ENCODE assay signal across 9 mouse cellular contexts in the genomic region with DNA sequence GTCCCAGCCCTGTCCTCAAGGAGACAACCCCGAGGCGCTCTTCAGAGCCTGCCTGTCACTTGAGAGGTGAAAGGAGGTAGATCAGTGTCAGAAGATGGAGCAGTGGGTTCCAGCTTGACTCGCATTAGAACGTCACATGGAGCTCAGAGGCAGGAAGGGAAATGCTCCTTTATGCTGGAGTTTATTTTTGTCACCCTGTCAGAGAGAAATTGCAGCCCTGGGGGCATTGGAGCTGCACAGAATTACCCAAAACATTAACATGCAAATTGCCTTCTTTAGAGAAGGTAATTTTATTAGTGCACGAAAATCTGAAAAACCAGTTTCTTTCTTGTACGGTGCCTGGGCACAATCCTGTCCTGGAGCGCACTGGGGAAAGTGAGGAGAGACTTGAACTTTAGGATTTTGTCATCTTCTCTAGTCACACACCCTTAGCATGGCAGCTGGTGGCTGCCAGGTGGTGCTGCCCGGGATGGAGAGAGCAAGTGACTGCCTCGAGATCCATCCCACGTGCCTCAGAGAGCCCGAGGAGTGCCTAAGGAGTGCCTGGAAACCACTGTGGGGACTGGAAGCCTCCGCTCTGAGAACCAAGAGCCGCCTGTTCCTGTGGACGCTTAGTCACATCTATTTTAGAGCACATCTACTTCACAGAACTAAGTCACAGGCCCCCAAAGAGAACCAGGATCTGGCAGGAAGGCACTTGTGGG.
DNase-seq lines count a peak whose midpoint lies in the region; ATAC-seq and TF ChIP-seq lines count a peak whose summit lies in the region.
"Had no signal": no experiment of that assay in that cellular context is flagged by ENCODE, and none has a peak within 500 bp of the region (broad histone marks: within the 10 kb centered on the region; RNA-seq: fewer than 3 reads in every experiment).

No protein-coding gene starts in this region.

- H3K4me2 ChIP-seq in forebrain, embryonic 14.5 days (ENCODE audit: low read length), result no peak overlapping the region
- H3K4me2 ChIP-seq in forebrain, embryonic 12.5 days, result no peak overlapping the region
- no peak overlapping the region for H3K4me2 ChIP-seq in midbrain, embryonic 11.5 days
- no peak overlapping the region for H3K4me2 ChIP-seq in intestine, postnatal 0 days (replicated peaks; ENCODE audit: low read depth)
- H3K4me2 ChIP-seq: limb, embryonic 13.5 days had no signal

- H3K9me3 ChIP-seq in forebrain, embryonic 14.5 days (replicated peaks; ENCODE audit: control insufficient read depth, low read length), result no peaks in the 10 kb centered on the region
- H3K9me3 ChIP-seq in forebrain, embryonic 12.5 days, result no peaks in the 10 kb centered on the region
- H3K9me3 ChIP-seq in midbrain, embryonic 11.5 days (ENCODE audit: control insufficient read depth, low read length), result no peaks in the 10 kb centered on the region
- no peaks in the 10 kb centered on the region for H3K9me3 ChIP-seq in midbrain, embryonic 10.5 days (replicated peaks)
- no peaks in the 10 kb centered on the region for H3K9me3 ChIP-seq in intestine, postnatal 0 days (ENCODE audit: control insufficient read depth)
- H3K9me3 ChIP-seq: limb, embryonic 13.5 days had no signal

- TF ChIP-seq CTCF in intestine, postnatal 0 days (IDR thresholded peaks at IDR 0.05; ENCODE audit: low read depth), result no peak

- 0 out of 2 replicates have a peak overlapping the region, but pooled peaks have one; percentile 13 for H3K9ac ChIP-seq in forebrain, embryonic 14.5 days (ENCODE audit: low read length)
- no peak overlapping the region for H3K9ac ChIP-seq in forebrain, embryonic 12.5 days
- H3K9ac ChIP-seq in midbrain, embryonic 11.5 days (ENCODE audit: low read length), result no peak overlapping the region
- no peak overlapping the region for H3K9ac ChIP-seq in intestine, postnatal 0 days (ENCODE audit: low read depth, low read length)
- H3K9ac ChIP-seq: limb, embryonic 13.5 days had no signal

- DNase-seq in forebrain, embryonic 14.5 days (ENCODE audit: low spot score), result peak; percentile 42
- peak; percentile 68 for DNase-seq in midbrain, embryonic 11.5 days (ENCODE audit: low spot score, missing footprints)
- DNase-seq in midbrain, embryonic 10.5 days (ENCODE audit: low spot score), result no peak
- DNase-seq in left cerebral cortex, postnatal 14 days (ENCODE audit: low spot score in 2 of 2), result peak; percentile 66 to 80
- no peak for DNase-seq in lung, postnatal 10 days

- intact Hi-C loops in left cerebral cortex, postnatal 14 days (cut with DNase I), result no loop called here

- H3K36me3 ChIP-seq in forebrain, embryonic 14.5 days (ENCODE audit: control insufficient read depth, insufficient read depth, low read length), result no peaks in the 10 kb centered on the region
- H3K36me3 ChIP-seq in forebrain, embryonic 12.5 days (replicated peaks), result no peaks in the 10 kb centered on the region
- no peaks in the 10 kb centered on the region for H3K36me3 ChIP-seq in midbrain, embryonic 11.5 days (ENCODE audit: control insufficient read depth, insufficient read depth, low read length)
- no peaks in the 10 kb centered on the region for H3K36me3 ChIP-seq in midbrain, embryonic 10.5 days
- no peaks in the 10 kb centered on the region for H3K36me3 ChIP-seq in intestine, postnatal 0 days (ENCODE audit: control insufficient read depth, insufficient read depth)
- H3K36me3 ChIP-seq: limb, embryonic 13.5 days had no signal

- peak; percentile 71 for ATAC-seq in forebrain, embryonic 14.5 days
- ATAC-seq in forebrain, embryonic 12.5 days (ENCODE audit: low FRiP score), result no peak
- no peak for ATAC-seq in midbrain, embryonic 11.5 days (ENCODE audit: low FRiP score)
- ATAC-seq in intestine, postnatal 0 days, result no peak
- no peak for ATAC-seq in erythroblast, adult 5-6 weeks (replicated peaks; ENCODE audit: low FRiP score, poor library complexity, severe bottlenecking)

- H3K27ac ChIP-seq in forebrain, embryonic 14.5 days (ENCODE audit: low read depth, low read length), result no peak overlapping the region
- H3K27ac ChIP-seq in forebrain, embryonic 12.5 days, result no peak overlapping the region; the same call in 1 of the 2 replicates
- no peak overlapping the region for H3K27ac ChIP-seq in midbrain, embryonic 11.5 days (ENCODE audit: low read depth, low read length)
- H3K27ac ChIP-seq in midbrain, embryonic 10.5 days (replicated peaks), result no peak overlapping the region
- no peak overlapping the region for H3K27ac ChIP-seq in intestine, postnatal 0 days (ENCODE audit: low read depth, low read length)
- H3K27ac ChIP-seq: limb, embryonic 13.5 days had no signal

- no peaks in the 10 kb centered on the region for H3K27me3 ChIP-seq in forebrain, embryonic 14.5 days (replicated peaks; ENCODE audit: control insufficient read depth, insufficient read depth, low read length)
- no peaks in the 10 kb centered on the region for H3K27me3 ChIP-seq in forebrain, embryonic 12.5 days
- H3K27me3 ChIP-seq in midbrain, embryonic 11.5 days (ENCODE audit: control insufficient read depth, insufficient read depth, low read length), result no peaks in the 10 kb centered on the region
- peaks cover 20% of the 10 kb centered on the region; the same call in 1 of the 2 replicates for H3K27me3 ChIP-seq in midbrain, embryonic 10.5 days (ENCODE audit: low read depth, poor library complexity, severe bottlenecking)
- no peaks in the 10 kb centered on the region for H3K27me3 ChIP-seq in intestine, postnatal 0 days (replicated peaks; ENCODE audit: control insufficient read depth, insufficient read depth, low read length)

- peaks cover 9% of the 10 kb centered on the region for H3K4me1 ChIP-seq in forebrain, embryonic 14.5 days (ENCODE audit: control insufficient read depth, insufficient read depth, low read length)
- peaks cover 14% of the 10 kb centered on the region for H3K4me1 ChIP-seq in forebrain, embryonic 12.5 days
- no peaks in the 10 kb centered on the region; the same call in 1 of the 2 replicates for H3K4me1 ChIP-seq in midbrain, embryonic 11.5 days (ENCODE audit: control insufficient read depth, insufficient read depth, low read length)
- peaks cover 15% of the 10 kb centered on the region for H3K4me1 ChIP-seq in midbrain, embryonic 10.5 days
- no peaks in the 10 kb centered on the region for H3K4me1 ChIP-seq in intestine, postnatal 0 days (replicated peaks; ENCODE audit: control insufficient read depth, insufficient read depth, low read length)

- 33% methylated on average over 14 of the region's 14 CpGs for WGBS in forebrain, embryonic 14.5 days
- 35% methylated on average over 14 of the region's 14 CpGs for WGBS in forebrain, embryonic 12.5 days
- 43% methylated on average over 14 of the region's 14 CpGs for WGBS in midbrain, embryonic 11.5 days
- WGBS in midbrain, embryonic 10.5 days, result 48% methylated on average over 14 of the region's 14 CpGs
- 55% methylated on average over 14 of the region's 14 CpGs for WGBS in intestine, postnatal 0 days

- H3K4me3 ChIP-seq in forebrain, embryonic 14.5 days (ENCODE audit: low read depth, low read length), result no peak overlapping the region
- no peak overlapping the region for H3K4me3 ChIP-seq in forebrain, embryonic 12.5 days (replicated peaks)
- H3K4me3 ChIP-seq in midbrain, embryonic 11.5 days (ENCODE audit: low read depth, low read length), result no peak overlapping the region
- H3K4me3 ChIP-seq in midbrain, embryonic 10.5 days, result no peak overlapping the region
- H3K4me3 ChIP-seq in intestine, postnatal 0 days (ENCODE audit: low read depth, low read length), result no peak overlapping the region
- H3K4me3 ChIP-seq: limb, embryonic 13.5 days had no signal

Comparison
In these comparisons a context has a peak if more than half of its experiments do, and no peak if none do; other contexts are left out.
1. DNase-seq: peak in forebrain, embryonic 14.5 days (single experiment), midbrain, embryonic 11.5 days (single experiment) and left cerebral cortex, postnatal 14 days (2 of 2); none in midbrain, embryonic 10.5 days (single experiment) and lung, postnatal 10 days (single experiment).